Mouse (Mus musculus): ENCODE measurements around the gene Slain1.
A peak's percentile ranks its signal among the peaks of the same experiment; 100 is the strongest.
"Not testable (repeated sequence)": the region's sequence is repeated elsewhere in the genome, so short reads cannot be mapped to it uniquely, and the experiment has no call there.

Slain1 gene

GRCm38 (mm10) chr14:103720637-103721355, 70.8 kb downstream of the Slain1 start:
- peak; percentile 27 for DNase-seq (ENCODE audit: low read depth, low spot score)

DNA sequence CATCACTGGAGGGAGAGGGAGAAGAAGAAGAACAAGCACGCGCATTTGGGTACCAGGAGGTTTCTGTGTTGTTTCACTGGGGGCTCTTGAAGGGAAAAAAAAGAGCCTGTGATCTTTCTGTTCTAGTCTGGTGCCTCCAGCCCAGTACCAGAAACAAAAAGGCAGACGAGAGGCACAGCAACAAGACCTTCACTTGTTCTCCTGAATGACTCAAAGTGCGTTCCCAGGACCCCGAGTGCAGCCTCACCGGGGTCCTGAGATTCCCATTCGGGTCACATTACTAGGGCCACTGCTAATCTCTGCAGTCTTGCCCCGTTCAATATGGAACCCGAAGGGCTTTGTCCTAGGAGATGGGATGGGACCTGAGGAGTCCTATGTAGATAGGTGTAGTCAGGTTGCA, 73.3 kb downstream of the Slain1 start:
- no peak for DNase-seq (ENCODE audit: low read depth, low spot score)

- no peak for DNase-seq (ENCODE audit: low read depth, low spot score)
Measured at GRCm38 (mm10) chr14:103723841-103724240, 73.8 kb downstream of the Slain1 start.

- DNase-seq (ENCODE audit: low read depth, low spot score): no peak
Measured at GRCm38 (mm10) chr14:103728506-103728905, 78.5 kb downstream of the Slain1 start.

DNA sequence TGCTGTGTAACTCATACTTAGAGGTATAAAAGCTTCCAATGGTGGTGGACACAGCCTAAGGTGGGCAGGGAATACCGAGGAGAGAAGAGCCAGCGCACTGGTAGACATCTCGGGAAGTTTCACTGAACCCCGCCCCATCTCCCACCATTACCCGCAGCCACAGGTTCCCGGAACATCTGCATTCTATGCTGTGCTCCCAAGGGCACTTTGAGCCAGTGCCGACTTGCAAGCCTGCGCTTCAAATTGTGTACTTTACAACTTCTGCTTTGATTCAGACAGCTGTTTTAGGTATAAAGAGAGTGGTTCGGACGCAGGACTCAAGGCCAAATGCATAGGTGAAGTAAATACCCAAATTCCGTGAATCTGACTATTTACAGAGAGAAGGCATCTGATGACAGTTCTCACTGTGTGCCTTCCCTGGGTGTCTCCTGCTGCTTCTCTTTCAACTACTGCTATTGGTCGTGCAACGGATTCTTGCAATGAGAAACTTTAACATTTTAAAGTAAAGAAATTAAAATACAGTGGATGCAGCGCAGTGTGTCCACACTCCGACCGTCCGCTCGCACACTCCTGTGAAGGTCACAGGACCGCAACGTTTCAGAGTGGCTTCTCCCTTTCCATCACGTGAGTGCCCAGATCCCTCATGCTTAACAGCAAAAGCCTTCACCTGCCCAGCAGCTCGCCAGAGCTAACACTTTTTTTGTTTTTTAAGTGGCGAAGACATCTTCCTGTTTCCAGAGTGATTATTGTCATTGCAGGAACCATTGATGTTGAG, 79.1 kb downstream of the Slain1 start:
- DNase-seq (ENCODE audit: low read depth, low spot score): no peak

- no peak for DNase-seq (ENCODE audit: low read depth, low spot score)
Measured at GRCm38 (mm10) chr14:103729760-103730367, 79.8 kb downstream of the Slain1 start.

DNA sequence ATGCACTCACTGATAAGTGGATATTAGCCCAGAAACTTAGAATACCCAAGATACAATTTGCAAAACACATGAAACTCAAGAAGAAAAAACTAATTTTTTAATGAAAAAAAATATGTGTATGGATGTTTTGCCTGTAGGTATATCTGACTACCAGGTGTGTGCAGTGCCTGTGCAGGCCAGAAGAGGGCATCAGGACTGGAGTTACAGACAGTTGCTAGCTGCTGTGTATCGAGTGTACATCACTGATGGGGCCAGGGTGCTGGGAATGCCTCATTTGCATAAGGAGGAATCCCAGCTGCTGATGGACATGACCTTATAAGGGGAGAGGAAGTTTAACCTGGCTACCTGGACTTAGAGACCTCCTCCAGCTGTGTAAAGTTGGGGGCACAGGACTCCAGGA, 82.6 kb downstream of the Slain1 start:
- DNase-seq (ENCODE audit: low read depth, low spot score): no peak

DNA sequence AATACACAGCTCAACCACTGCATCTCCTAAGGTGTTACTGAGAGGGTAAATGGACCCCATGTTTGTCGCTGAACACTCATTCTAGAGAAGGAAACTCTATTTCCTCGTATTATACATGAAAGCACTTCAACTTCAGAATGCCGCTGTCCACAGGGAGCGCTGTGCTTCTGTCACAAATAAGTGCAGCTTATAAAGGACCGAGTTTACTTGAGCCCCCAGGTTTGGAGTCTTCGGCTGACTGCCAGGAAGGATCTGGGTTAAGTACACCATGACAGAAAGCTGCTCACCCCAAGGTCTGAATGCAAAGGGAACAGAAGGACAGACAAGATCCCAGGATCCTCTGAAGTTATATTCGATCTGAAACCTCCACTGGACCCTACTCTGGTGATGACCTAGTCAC, 91.2 kb downstream of the Slain1 start:
- no peak for DNase-seq (ENCODE audit: low read depth, low spot score)

DNA sequence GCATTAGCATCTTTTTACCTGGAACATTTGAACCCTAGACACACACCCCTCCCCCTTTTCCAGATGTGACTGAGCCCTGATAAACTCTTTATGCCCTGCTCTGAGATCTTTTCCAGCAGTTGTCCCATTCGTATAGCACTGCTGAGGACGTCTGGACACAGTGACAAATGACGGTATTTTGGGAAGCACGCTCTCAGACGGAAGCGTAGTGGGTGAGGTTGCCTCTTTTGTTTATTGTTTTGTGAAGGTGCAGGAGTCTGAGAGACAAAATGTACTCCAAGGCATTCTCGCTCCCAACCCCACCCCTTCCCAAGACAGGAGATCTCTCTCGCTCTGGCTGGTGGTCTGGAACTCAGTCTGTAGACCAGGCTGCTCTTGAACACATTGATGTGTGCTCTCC, 92.1 kb downstream of the Slain1 start:
- DNase-seq (ENCODE audit: low read depth, low spot score): no peak

- no peak for DNase-seq (ENCODE audit: low read depth, low spot score)
Measured at GRCm38 (mm10) chr14:103747345-103747744, 97.3 kb downstream of the Slain1 start.

DNA sequence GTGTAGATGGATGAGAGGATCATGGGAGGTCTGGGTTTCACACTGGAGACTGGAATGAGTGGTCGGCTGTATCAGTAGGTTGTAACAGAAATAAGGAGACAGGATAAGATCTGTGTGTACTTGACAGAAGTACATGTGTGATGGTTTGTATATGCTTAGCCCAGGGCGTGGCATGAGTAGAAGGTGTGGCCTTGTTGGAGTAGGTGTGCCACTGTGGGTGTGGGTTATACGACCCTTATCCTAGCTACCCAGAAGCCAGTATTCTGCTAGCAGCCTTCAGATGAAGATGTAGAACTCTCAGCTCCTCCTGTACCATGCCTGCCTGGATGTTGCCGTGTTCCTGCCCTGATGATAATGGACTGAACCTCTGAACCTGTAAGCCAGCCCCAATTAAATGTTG, 100.6 kb downstream of the Slain1 start:
- not testable (repeated sequence) for DNase-seq (ENCODE audit: low read depth, low spot score)

- DNase-seq (ENCODE audit: low read depth, low spot score): no peak
Measured at GRCm38 (mm10) chr14:103751384-103751783, 101.4 kb downstream of the Slain1 start.

- no peak for DNase-seq (ENCODE audit: low read depth, low spot score)
Measured at GRCm38 (mm10) chr14:103752773-103753172, 102.7 kb downstream of the Slain1 start.

- DNase-seq (ENCODE audit: low read depth, low spot score): no peak
Measured at GRCm38 (mm10) chr14:103754041-103754440, 104.0 kb downstream of the Slain1 start.

DNA sequence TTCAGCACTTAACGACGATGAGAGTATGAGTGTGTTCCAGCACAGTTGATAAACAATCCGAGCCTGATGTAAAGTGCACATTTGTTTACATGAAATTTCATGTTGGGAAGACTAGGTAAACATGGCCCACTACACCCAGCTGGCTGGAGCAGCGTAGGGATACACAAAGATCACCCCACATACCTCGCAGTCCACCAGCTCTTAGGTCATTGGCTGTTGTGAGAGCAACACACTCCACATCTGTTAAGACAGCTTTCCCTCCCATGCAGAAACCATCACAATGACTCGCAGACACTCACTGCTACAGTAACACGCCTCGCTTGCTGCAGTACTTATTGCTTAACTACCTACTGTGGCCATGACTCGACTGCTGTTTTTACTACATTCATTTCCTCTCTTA, 104.4 kb downstream of the Slain1 start:
- no peak for DNase-seq (ENCODE audit: low read depth, low spot score)
